Mouse (Mus musculus) G1E (cell line): ENCODE measurements around the gene Zc3h15.

Source experiments
- CTCF ChIP-seq: IDR thresholded peaks from 2 replicates; pipeline ENCODE4 v1.5.1; 2012; ENCODE audit warnings: low read depth, low read length, inconsistent platforms, mixed read lengths
- GATA1 ChIP-seq: IDR thresholded peaks from 2 replicates; pipeline ENCODE4 v1.6.1; 2012; ENCODE audit warnings: borderline replicate concordance, low read length, inconsistent platforms, mixed read lengths

GRCm38 (mm10) chr2:83624045-83624444, 20.2 kb upstream of the Zc3h15 start:
- TF ChIP-seq CTCF (no peak), GATA1 (no peak)
